Mouse (Mus musculus) embryonic facial prominence, embryonic 14.5 days (tissue): ENCODE measurements around the gene Mindy1. TPM values are rescaled to one million over a fixed set of nuclear protein-coding genes. Genes with fewer than 3 reads are reported as not detected.
A peak's percentile ranks its signal among the peaks of the same experiment; 100 is the strongest.

Experiments used
- ATAC-seq: fragments of 200-750 bp; cut with Nextera tagmentation; 2 replicates; pipeline ENCODE4 v1.8.0; 2017; ENCODE audit warnings: low read depth, moderate number of reproducible peaks, moderate TSS enrichment
- DNase-seq: peaks from one replicate; pipeline ENCODE4 v3.0.0-alpha.2; 2015; ENCODE audit warnings: low spot score
- H3K27ac ChIP-seq: fragments of 300-500 bp; sonication (generic); replicated peaks from 2 replicates; pipeline ENCODE4 v1.5.1; 2014; ENCODE audit warnings: low read depth, mild to moderate bottlenecking, low read length, moderate library complexity
- H3K27me3 ChIP-seq: fragments of 300-500 bp; sonication (generic); replicated peaks from 2 replicates; pipeline ENCODE4 v1.6.1; 2014; ENCODE audit warnings: low read length; ENCODE audit not compliant: control insufficient read depth, insufficient read depth
- H3K36me3 ChIP-seq: fragments of 300-500 bp; sonication (generic); 2 replicates; pipeline ENCODE4 v1.6.1; 2014; ENCODE audit warnings: low read length, mixed read lengths; ENCODE audit not compliant: control insufficient read depth, insufficient read depth
- H3K4me1 ChIP-seq: fragments of 300-500 bp; sonication (generic); 2 replicates; pipeline ENCODE4 v1.6.1; 2014; ENCODE audit warnings: antibody characterized with exemption, low read length; ENCODE audit not compliant: control insufficient read depth, insufficient read depth
- H3K4me2 ChIP-seq: fragments of 300-500 bp; sonication (generic); 2 replicates; pipeline ENCODE4 v1.6.1; 2014; ENCODE audit warnings: low read depth, mild to moderate bottlenecking, low read length, moderate library complexity, mixed read lengths
- H3K4me3 ChIP-seq: fragments of 300-500 bp; sonication (generic); 2 replicates; pipeline ENCODE4 v1.5.1; 2014; ENCODE audit warnings: low read depth, mild to moderate bottlenecking, low read length
- H3K9ac ChIP-seq: fragments of 300-500 bp; sonication (generic); 2 replicates; pipeline ENCODE4 v1.6.1; 2014; ENCODE audit warnings: low read depth, mild to moderate bottlenecking, low read length, moderate library complexity, mixed read lengths
- H3K9me3 ChIP-seq: fragments of 300-500 bp; sonication (generic); 2 replicates; pipeline ENCODE4 v1.6.1; 2016; ENCODE audit warnings: low read length; ENCODE audit not compliant: control insufficient read depth
- WGBS: fragments of 180-500 bp; shearing (Covaris S2); extraction: QIAGEN DNeasy Blood & Tissue Kit; methylation state at CpG from one replicate; pipeline ENCODE4 v1.1.7; 2014; 5-methylcytosine and 5-hydroxymethylcytosine counted together
- polyA plus RNA-seq: library from polyadenylated mRNA; unstranded; fragments of >200 nt; fragmentation: Nextera tagmentation; extraction: Ambion mirVana; gene quantifications from 2 replicates; pipeline ENCODE4 v1.2.1, GENCODE M21; 2014

The Mindy1 gene
- polyA plus RNA-seq, 1 experiment from 2014 or later, result 37.7 TPM

DNA sequence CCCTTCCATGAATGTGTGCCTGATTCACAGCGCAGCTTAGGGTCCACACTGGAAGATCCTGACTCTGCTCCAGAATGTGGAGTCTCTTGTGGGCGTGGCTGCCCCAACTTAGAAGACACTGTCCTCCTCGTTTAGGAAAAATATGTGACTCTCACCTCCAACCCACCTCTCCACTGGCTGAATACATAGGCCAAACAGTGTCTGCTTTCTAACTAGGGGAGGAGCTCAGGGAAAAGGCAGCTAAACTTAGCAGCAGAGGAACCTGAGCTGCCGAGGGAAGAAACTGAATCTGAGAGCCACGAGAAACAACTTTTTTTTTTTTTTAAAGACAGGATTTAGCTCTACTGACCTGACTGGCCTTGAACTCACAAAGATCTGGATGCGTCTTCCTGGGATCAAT is 6.0 kb upstream of the Mindy1 start:
- WGBS, result 67% methylated on average over 6 of the region's 6 CpGs
- Histone ChIP-seq H3K4me3 (no peak overlapping the region), H3K27me3 (no peaks in the 10 kb centered on the region), H3K27ac (no peak overlapping the region), H3K9ac (no peak overlapping the region), H3K9me3 (no peaks in the 10 kb centered on the region), H3K4me2 (no peak overlapping the region), H3K4me1 (no peaks in the 10 kb centered on the region), H3K36me3 (0 out of 2 replicates have a peak, but pooled peaks cover 4% of the 10 kb centered on the region)
- ATAC-seq (no peak), DNase-seq (no peak)

DNA sequence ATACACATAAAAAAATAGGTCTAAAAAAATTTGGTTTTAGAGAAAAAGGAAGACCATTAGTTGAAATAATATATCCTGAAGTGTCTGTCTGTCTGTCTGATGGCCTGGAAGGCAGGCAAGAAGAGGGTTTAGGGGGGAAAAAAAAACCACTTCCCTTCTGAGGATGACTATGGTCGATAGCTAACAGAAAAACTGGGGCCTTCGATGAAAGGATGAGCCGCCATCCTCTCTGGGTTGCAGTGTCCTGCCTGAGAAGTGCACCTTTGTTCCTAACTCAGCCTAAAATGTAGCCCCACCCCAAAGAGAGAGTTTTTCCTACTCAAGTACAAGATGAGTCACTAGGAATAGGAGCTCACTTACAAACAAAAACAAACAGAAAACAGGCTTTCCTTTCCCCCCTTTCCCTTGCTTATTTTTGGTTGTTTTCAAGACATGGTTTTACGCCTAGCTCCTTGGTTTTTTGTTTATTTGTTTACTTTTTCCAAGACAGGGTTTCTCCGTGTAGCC is 4.7 kb upstream of the Mindy1 start:
- H3K27ac ChIP-seq, result no peak overlapping the region
- H3K4me3 ChIP-seq, result no peak overlapping the region
- no peak overlapping the region for H3K9ac ChIP-seq
- ATAC-seq (no peak), DNase-seq (no peak)
- H3K36me3 ChIP-seq, result 0 out of 2 replicates have a peak, but pooled peaks cover 4% of the 10 kb centered on the region
- H3K4me2 ChIP-seq, result no peak overlapping the region
- no peaks in the 10 kb centered on the region for H3K9me3 ChIP-seq
- no peaks in the 10 kb centered on the region for H3K27me3 ChIP-seq
- H3K4me1 ChIP-seq, result no peaks in the 10 kb centered on the region
- WGBS, result 76% methylated on average over 5 of the region's 5 CpGs

DNA sequence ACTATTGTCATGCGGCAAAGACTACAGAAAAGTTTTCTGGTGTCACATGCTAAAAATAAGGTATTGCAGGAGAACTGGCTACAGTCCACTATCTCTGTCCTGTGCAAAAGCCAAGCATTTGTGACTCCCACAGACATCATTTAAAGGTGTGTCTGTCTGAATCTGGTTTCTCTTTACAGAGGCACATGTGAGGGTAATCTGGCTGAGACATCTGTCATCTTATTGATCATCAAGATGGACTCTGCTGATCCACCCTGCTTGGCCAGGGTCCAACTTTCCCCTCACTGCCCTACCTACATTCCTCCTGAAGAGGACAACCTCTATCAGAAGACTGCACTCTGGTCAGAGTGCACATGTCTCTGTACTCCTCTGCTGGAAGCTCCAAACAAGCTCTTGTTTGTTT is 4.0 kb upstream of the Mindy1 start:
- WGBS, result 92% methylated on average over 1 of the region's 1 CpGs
- H3K4me1 ChIP-seq, result no peaks in the 10 kb centered on the region
- no peak overlapping the region for H3K27ac ChIP-seq
- H3K9me3 ChIP-seq, result no peaks in the 10 kb centered on the region
- H3K4me2 ChIP-seq, result no peak overlapping the region
- DNase-seq (no peak), ATAC-seq (no peak)
- H3K4me3 ChIP-seq, result no peak overlapping the region
- 0 out of 2 replicates have a peak, but pooled peaks cover 4% of the 10 kb centered on the region for H3K36me3 ChIP-seq
- H3K27me3 ChIP-seq, result no peaks in the 10 kb centered on the region
- no peak overlapping the region for H3K9ac ChIP-seq

DNA sequence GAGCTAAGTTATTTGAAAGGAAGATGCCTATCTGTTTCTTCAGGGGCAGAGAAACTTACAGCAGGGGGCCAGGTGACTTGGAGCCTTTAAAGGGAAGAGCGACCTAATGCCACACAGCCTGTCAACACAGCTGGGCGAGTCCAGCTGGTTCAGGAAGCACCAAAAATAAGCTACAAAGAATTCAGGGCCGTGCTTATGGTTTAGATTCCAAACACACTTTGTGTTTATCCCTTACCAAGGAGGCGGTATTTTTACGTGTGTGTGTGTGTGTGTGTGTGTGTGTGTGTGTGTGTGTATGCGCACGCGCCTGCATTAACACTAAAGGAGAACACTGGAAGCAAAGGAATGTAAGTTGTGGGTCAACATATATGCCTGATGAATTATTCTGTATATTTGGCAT is 398 bp upstream of the Mindy1 start:
- peak overlapping the region; percentile 95 for H3K27ac ChIP-seq
- WGBS, result 11% methylated on average over 8 of the region's 8 CpGs
- DNase-seq, result peak; percentile 67

DNA sequence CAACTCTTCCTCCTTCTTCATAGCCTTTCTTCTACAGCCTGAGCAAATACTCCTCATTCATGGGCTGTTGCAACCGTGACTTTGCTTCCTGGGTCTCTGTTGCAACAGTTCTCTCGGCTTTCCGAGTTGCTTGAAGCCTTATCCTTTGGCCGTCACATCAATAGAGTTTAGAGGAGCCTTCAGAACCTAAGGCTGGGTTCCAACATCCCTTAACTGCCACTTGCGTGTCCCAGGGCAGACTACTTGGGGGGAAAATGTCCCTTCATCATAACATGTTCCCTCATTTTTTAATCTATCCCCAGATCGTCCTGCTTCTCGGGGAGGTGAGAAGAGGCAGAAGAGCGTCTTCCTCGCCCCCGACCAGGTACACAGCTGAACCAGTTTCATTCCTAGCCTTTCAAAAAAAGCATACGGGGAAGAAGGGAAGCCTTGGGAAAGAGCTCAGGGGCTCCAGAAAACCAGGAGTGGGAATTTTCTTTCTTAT is 1.3 kb downstream of the Mindy1 start:
- ATAC-seq (no peak), DNase-seq (peak; percentile 42)
- WGBS, result under 1% methylated on average over 11 of the region's 11 CpGs
- Histone ChIP-seq H3K4me3 (peak overlapping the region; percentile 67), H3K9ac (peak overlapping the region; percentile 92), H3K27ac (peak overlapping the region; percentile 97), H3K36me3 (peaks cover 9% of the 10 kb centered on the region; the same call in 1 of the 2 replicates), H3K4me2 (peak overlapping the region; percentile 78), H3K27me3 (no peaks in the 10 kb centered on the region), H3K4me1 (peaks cover 8% of the 10 kb centered on the region), H3K9me3 (no peaks in the 10 kb centered on the region)

More for the DNA sequence above, 398 bp upstream of the Mindy1 start:
- H3K4me1 ChIP-seq, result peaks cover 8% of the 10 kb centered on the region
- H3K36me3 ChIP-seq, result peaks cover 4% of the 10 kb centered on the region; the same call in 1 of the 2 replicates
- no peaks in the 10 kb centered on the region for H3K9me3 ChIP-seq
- no peaks in the 10 kb centered on the region for H3K27me3 ChIP-seq
- peak overlapping the region; percentile 78 for H3K4me2 ChIP-seq
- H3K4me3 ChIP-seq, result peak overlapping the region; percentile 67
- H3K9ac ChIP-seq, result peak overlapping the region; percentile 92
- no peak for ATAC-seq

DNA sequence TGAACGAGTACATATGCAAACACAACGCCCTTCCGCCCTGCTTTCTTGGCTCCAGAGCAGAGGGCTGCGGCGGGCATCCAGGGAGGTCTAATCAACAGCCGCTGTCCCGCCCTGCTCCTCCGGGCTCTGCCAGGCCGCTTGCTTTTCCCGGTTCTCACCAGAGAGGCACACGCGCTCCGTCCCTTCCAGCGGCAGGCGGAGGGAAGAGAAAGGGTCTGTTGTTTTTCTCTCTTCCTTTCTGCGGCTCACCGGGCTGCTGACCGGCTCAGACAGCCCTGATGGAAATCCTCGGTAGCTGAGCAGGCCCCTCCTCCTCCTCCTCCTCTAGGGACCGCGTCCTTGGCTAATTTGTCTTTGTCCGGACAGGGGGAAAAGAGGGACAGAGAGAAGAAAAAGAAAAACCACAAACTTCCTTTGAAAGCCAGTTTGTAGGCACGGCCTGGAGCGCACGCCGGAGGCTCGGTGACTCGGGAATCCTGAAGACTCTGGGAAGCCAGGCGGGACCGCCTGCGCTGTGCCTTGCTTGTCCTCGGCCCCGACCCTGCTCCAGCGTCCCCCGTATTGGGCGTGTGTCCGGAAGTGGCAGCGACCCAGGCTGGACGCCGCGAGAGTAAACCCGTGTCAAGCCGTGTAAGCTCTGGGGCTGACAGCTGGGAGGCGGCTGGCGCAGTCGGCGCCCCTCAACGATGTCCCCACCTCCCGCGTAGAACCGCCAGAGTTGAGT is 1.9 kb downstream of the Mindy1 start:
- Histone ChIP-seq H3K36me3 (peaks cover 13% of the 10 kb centered on the region), H3K4me3 (peak overlapping the region; percentile 67), H3K27ac (peak overlapping the region; percentile 97), H3K27me3 (no peaks in the 10 kb centered on the region), H3K4me2 (peak overlapping the region; percentile 78), H3K9me3 (no peaks in the 10 kb centered on the region), H3K9ac (peak overlapping the region; percentile 92), H3K4me1 (peaks cover 8% of the 10 kb centered on the region)
- ATAC-seq (peak; percentile 80), DNase-seq (peak; percentile 93)
- under 1% methylated on average over 50 of the region's 51 CpGs for WGBS

DNA sequence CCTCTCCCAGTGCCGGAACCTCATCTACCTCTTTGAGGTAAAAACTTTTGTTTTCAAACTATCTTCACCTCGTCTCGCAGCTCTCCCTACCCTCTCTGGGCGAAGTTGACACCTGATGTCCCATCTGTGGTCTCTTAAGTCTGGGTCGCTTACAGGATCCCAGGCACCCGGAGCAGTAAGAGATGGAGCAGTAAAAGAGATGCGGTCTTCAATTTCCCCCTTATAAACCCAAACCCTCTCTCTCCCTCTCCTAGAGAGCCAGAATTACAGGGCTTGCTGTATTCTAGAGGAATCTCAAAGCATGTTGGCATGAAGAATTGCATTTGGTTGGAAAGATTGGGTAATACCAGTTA is 2.4 kb downstream of the Mindy1 start:
- H3K27ac ChIP-seq, result peak overlapping the region; percentile 97
- H3K36me3 ChIP-seq, result peaks cover 18% of the 10 kb centered on the region
- peak overlapping the region; percentile 78 for H3K4me2 ChIP-seq
- peak overlapping the region; percentile 92 for H3K9ac ChIP-seq
- no peak for DNase-seq
- peak overlapping the region; percentile 67 for H3K4me3 ChIP-seq
- under 1% methylated on average over 7 of the region's 7 CpGs for WGBS
- peaks cover 8% of the 10 kb centered on the region for H3K4me1 ChIP-seq
- H3K27me3 ChIP-seq, result no peaks in the 10 kb centered on the region
- no peaks in the 10 kb centered on the region for H3K9me3 ChIP-seq
- ATAC-seq, result no peak

DNA sequence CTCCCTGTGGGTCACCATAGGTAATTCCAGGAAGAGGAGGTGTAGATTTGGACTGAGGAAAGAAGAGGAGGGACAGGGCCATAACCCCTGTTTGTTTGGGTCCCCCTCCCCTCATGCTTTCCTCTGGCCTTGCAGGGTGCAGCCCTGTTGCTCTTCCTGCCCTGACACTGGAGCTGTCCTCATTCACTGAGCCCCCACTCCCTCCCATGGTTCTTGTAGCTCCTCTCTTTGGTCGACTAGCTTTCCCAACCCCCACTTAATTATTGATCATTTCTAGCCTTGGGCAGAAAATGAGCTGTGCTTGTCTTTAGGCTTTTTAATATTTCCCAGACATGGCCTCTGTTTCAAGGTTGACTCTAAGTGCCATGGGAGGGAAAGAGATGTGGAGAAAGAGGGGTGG is 2.9 kb downstream of the Mindy1 start:
- Histone ChIP-seq H3K9me3 (no peaks in the 10 kb centered on the region), H3K27me3 (no peaks in the 10 kb centered on the region), H3K4me2 (peak overlapping the region; percentile 78), H3K9ac (peak overlapping the region; percentile 92), H3K4me3 (peak overlapping the region; percentile 67), H3K4me1 (peaks cover 8% of the 10 kb centered on the region), H3K36me3 (peaks cover 20% of the 10 kb centered on the region), H3K27ac (peak overlapping the region; percentile 97; the same call in 1 of the 2 replicates)
- DNase-seq (no peak), ATAC-seq (no peak)
- WGBS, result 8% methylated on average over 1 of the region's 1 CpGs
